Mouse (Mus musculus): ENCODE measurements around the gene 1600014C23Rik.

Gene 1600014C23Rik

DNA sequence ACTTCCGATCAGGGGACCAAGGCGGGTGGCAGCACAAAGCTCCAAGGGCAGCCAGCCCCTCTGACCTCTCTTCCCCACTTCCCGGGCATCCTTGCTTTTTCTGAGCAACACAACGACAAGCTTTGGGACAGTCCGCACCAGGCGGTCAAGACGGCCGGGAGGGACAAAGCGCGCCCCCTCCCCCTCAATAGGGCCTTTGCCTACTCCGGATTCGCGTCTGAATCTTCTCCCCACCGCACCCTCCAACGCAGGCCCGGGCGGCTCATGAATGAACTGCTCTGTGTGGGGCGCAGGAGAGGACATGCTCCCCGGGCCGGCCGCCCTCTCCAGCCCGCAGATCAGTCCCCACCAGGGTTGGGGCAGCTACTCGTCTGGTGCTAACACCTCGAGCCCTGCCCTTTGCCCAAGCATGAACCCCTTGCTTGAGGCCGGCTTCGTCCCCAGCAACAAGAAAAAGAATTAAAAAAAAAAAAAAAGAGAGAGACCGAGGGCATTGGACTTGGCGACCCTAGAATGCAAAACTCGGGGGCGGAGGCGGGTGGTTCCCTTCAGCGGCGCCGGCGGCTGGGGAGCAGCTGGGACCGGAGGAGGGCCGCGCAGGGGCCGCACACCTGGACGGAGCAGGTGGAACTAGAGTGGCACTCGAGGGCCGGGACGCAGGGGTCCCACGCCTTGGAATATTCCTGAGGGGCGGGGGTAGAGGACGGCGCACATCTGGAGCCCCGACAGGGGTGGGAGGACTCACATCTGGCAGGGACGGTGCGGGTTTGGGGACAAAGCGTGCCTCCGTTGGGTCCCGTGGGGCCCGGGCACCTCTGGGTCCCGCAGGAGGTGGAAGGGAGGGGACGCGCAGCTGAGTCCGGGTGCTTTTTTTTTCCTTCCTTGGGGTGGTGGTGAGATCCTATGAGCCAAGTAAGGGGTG, 48.2 kb downstream of the 1600014C23Rik start:
- DNase-seq, result peak; percentile 58

DNA sequence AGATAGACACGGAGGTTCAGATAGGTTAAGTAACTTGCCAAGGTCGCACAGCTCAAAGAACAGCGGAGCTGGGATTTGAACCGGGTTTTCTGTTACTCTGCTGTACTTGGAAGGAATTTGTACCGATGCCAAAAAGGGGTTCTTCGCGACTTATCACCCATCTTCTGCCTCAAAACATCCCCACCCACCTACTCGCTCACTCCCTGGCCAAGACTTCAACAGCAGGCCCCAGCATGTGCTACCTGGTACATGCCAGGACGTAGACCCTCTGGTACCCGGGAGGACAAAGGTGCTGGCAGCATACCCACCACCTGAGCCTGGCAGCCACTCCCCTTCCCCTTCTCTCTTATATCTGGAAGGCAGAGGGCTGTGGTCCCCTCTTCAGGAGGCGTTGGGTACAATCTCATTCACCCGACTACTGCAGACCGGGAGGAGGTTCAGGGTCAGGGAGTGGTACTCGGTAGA, 48.9 kb downstream of the 1600014C23Rik start:
- DNase-seq, result no peak
